Mouse (Mus musculus) cerebellum, adult 8-10 months (tissue): ENCODE results near the gene Gm36176.
"Not testable (repeated sequence)": the region's sequence is repeated elsewhere in the genome, so short reads cannot be mapped to it uniquely, and the experiment has no call there.

Experiments
- DNase-seq: peaks from one replicate; pipeline ENCODE4 v3.0.0; 2022

The Gm36176 gene

GRCm38 (mm10) chr10:77846503-77846902 lies at the start of gene Gm36176:
Gm36176 (plus strand) TSS chr10:77846803.
- DNase-seq, result no peak

GRCm38 (mm10) chr10:77797677-77798076 lies 48.9 kb upstream of the Gm36176 start:
- no peak for DNase-seq

DNA sequence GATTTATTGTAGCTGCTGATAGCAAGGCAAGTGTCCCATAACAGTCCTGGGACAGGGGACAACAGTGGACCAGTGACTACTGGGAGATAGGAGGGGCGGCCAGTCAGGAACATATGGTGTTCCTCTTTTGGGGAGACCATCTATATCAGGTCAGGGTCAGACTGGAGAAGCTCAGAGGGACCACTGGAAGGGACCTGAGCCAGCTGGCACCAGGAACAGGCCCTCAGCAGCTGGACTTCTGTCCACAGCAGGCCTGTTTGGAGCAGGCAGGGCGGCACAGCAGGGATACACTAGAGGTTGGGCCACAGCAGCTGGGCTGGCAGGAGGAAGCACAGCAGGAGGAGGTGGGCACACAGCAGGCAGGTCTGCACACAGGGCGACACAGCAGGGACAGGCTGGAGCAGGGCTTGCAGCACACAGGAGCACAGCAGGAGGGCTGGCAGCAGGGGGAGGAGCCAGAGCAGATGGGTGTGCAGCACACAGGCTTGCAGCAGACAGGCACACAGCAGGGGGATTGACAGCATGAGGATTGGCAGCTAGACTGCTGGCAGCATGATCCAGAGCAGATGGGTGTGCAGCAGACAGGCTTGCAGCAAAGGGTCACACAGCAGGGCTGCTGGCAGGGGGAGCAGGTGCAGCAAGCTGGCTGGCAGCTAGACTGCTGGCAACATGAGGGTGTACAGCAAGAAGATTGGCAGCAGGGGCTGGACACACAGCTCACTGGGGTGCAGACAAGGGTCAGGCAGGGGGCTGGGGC lies 48.3 kb upstream of the Gm36176 start:
- not testable (repeated sequence) for DNase-seq

DNA sequence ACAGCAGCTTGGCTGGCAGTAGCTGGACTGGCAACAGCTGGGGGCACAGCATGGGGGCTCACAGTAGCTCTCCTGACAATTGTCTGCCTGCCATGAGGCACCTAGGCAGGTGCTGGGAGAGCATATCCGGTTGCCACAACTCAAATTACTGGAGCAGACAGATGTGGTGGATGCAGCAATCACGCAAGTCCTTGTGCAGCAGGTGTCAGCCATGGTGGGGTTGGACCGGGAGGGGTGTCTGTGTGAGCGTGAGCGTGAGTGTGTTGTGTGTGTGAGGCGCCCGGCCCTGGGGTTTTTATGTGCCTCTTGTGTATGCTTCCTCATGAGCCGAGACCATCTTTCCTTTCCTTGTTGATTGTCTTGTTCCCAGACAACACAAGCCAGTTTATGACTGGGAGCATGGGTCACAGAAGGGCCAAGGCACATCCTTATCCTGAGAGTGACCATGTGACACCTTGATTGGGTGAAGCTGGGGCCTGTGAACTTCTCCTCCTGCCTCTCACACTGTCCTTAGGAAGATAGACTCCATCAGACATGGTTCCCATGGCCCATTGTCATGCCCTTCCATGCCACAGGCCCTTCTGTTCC lies 47.6 kb upstream of the Gm36176 start, which contains the start of gene Gm19668:
Gm19668 (minus strand) TSS at position 213 of the 588 bp plus-strand sequence.
- no peak for DNase-seq

- DNase-seq, result no peak
Observed at GRCm38 (mm10) chr10:77804095-77804494, 42.5 kb upstream of the Gm36176 start.

DNA sequence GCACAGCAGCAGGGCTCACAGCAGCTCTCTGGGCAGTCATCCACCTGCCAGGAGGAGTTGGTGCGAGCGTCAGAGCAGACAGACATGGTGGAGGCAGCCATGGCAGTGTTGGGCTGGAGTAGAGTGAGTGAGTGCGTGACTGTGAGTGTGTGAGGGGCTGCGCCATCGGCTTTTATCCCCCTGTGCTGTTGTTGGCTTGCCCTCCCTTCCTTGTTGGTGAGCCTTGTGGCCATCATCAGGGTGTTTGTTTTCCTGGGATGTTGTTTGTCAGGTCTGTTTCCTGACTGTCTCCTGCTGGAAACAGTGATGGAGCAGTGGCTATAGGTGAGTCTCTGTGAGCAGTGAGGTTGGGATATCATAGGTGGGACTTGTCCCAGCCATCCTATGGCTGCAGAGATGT lies 34.9 kb upstream of the Gm36176 start, which contains the start of gene Gm9507:
Gm9507 (minus strand) TSS at position 101 of the 400 bp plus-strand sequence.
- no peak for DNase-seq

DNA sequence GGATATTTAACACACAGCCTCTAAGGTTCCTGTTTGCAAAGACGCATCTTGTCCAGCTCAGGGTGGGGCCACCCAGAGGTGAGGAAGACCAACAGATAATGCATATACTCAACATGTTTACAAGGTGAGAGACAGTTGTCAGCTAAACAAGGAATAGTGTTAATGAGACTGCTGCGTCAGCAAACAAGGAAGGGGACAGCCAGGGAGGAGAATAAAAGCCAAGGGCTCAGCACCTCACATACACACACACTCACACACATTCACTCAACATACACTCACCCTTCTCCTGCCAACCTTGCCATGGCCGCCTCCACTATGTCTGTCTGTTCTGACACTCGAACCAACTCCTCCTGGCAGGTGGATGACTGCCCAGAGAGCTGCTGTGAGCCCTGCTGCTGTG lies 32.2 kb upstream of the Gm36176 start, which contains the start of gene Gm2696:
Gm2696 (plus strand) TSS at position 301 of the 400 bp plus-strand sequence.
- DNase-seq, result no peak

DNA sequence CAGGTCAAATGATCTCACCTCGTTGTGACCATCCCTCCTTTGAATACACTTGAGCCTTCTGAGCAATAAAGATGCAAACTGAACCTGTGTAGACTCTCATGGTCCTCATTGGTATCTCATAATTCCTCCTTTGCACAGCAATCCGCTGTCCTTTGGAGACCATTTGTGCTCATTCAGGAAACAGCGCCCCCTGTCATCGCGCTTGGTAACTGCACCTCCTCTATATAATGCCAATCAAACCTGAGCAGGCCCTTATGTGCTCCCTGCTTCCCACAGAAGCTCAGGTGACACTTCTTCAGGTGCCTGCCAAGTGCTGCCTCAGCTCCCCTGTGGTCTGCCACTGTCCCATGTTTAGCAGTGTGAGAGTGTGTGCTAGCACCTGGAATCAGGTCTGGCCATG lies 31.1 kb upstream of the Gm36176 start:
- no peak for DNase-seq

DNA sequence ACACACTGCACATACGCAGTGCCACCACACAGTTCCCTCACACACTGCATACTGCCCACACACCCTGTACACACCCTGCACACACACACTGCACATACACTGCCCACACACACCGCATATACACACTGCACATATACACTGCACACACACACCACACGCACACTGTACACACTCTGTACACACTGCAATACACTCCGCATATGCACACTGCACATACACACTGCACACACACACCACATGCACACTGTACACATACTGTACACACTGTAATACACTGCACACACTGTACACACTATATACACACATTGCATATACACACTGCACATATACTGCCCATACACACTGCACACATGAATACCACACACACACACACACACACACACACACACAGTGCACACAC lies 28.1 kb upstream of the Gm36176 start:
- DNase-seq, result no peak

DNA sequence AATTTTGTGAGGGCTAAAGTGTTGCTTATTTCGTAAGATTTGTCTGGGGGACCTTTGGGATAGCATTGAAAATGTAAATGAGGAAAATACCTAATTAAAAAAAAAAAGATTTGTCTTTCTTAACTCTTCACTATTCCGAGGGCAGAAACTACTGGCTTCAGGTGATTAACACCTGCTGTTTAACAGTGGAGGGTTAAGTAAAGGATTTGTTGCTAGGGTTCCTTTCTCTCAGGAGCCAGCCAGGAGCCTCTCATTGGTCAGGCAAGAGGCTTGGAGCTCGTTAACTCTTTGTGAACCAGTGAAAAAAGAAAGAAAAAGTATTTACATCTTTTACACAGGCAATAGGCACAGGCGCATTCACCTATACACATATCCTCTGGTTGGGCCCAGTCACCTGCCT lies 27.4 kb upstream of the Gm36176 start:
- DNase-seq, result no peak

DNA sequence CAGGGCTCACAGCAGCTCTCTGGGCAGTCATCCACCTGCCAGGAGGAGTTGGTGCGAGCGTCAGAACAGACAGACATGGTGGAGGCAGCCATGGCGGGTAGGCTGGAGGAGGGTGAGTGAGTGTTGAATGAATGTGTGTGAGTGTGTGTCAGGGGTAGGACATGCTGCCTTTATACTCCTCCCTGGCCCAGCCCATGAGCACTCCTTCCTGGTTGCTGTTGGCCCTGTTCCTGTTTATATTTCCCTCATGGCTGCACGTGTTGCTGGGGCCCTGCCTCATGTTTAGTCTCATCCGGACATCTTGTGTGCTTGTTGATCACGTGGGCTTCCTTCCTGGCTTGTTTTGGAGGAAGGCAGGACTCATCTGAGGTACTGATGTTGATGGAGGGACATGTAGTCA lies 19.7 kb upstream of the Gm36176 start, which contains the start of gene Krtap10-4:
Krtap10-4 (minus strand) TSS at position 145 of the 400 bp plus-strand sequence.
- DNase-seq, result no peak

- DNase-seq, result no peak
Observed at GRCm38 (mm10) chr10:77835647-77836046, 11.0 kb upstream of the Gm36176 start, which contains the start of gene Krtap10-10. Krtap10-10 (plus strand) TSS chr10:77835947.

DNA sequence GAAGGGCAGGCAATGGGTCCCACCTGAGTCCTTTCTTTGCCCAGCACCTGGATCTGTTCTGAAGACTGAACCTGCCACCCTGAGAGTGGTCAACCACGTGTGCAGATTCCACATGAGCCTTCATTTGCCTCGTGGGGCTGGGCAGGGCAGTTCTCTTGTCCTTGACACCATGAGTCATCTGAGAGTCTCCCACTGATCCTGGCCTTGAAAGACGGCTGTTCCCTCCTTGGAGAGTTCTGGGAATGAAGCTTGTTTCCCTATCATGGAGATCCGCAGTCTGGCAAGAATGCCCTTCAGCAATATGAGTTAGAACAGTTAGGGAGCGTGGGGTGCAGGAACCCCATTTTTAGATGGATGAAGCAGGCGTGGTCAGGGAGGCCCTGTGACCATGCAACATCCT lies 7.6 kb upstream of the Gm36176 start:
- no peak for DNase-seq

- DNase-seq, result peak; percentile 28
Observed at GRCm38 (mm10) chr10:77846961-77847360, 358 bp downstream of the Gm36176 start.

- no peak for DNase-seq
Observed at GRCm38 (mm10) chr10:77847538-77847937, 935 bp downstream of the Gm36176 start.

- DNase-seq, result no peak
Observed at GRCm38 (mm10) chr10:77852559-77852958, 6.0 kb downstream of the Gm36176 start, which contains the start of gene Gm10318. Gm10318 (plus strand) TSS chr10:77852859.

DNA sequence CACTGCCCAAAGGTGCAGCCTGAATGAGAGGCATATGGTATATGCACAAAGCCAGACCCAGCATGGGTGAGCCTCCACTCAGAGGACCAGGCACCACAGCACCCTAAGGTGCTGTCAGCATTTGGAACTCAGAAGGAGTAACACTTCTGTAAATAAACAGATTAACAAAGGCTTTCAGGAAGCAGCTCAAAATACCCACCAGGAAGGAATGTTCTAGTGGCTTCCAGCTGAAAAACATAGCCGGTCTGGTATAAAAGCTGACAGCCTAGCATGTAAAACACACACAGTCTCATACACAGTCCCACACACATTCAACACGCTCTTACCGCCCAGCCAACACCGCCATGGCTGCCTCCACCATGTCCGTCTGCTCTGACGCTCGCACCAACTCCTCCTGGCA lies 15.1 kb downstream of the Gm36176 start, which contains the start of gene Gm3285:
Gm3285 (plus strand) TSS at position 301 of the 400 bp plus-strand sequence.
- DNase-seq, result no peak

DNA sequence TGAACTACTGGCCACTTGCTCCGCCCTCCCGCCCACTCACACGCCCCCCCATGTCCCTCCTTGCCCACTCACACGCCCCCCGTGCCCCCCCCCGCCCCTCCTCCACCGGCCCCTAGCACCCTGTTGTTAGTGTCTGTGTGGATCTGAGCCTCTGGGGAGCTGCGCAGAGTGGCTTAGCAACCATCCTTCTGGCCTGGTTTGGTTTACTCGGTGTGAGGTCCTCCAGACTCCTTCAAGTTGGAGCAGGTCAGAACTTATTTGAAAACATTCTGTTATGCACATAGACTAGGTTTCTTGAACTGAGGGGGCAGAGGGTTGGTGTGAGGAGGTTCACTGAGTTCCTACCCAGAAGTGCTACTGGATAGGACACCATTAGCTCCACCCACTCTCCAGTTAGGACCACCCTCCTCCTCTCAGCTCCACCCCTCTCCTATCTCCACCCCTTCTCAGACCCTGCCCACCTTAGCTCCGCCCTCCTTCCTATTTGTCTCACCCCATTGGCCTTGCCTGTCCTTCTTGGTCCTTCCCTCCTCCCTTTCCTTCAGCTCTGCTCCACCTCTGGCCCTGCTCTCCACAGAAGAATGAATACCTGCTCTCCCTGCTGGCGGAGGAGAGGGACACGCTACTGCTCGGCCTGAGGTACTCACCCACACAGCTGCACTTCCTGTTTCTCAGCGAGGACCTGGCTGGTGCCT lies 17.6 kb downstream of the Gm36176 start:
- peak; percentile 16 for DNase-seq

DNA sequence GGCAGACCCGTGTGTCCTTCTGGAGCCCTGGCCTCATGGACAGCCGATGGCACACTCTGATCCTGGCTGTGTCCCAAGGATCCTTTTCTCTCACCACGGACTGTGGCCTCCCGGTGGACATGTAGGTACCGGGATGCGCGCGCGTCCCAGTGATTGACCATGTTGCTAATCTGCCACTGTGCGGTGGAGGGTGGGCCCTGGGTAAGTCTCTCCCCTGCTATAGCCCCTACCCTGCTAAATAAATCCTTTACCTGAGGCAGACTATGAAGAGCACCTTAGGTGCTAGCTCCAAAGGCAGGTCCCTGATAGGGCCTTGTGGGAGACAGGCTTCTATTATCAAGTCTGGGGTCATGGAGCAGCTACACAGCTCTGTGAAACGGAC lies 18.1 kb downstream of the Gm36176 start:
- DNase-seq, result no peak

DNA sequence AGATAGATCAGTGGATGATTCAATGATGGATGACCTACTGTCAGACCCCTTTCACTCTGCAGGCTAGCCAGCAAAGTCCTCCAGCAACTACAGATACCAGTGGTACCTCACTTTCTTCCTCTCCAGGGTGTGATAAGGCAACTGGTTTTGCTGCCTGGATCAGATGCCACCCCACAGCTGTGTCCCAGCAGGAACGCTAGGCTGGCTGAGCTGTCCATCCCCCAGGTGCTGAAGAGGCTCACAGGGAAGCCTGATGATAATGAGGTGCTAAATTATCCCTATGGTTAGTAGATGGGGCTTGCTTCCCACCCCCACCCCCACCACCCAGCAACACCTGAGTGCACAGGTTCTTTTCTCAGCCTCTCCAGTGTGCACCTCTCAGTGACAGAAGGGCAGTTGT lies 20.9 kb downstream of the Gm36176 start:
- DNase-seq, result no peak

DNA sequence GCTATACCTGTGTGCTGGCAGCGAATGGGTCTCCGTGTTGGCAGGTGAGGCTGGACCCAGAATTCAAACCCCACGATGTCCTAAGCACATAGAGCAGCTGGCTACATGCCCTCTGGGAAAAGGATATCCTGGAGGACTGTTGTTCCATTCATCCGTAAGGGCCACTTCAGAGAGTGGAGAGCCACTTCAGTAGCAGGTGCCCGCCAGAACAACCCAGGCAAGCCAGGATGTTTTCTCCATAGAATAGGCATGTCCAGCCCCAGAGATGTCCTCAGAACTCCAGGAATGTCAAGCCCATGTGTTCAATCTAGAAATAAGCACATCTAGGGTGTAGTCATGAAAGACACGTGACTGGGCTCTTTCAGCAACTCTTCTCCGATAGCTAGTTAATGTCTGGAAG lies 23.0 kb downstream of the Gm36176 start:
- DNase-seq, result no peak

GRCm38 (mm10) chr10:77878985-77879384 lies 32.4 kb downstream of the Gm36176 start:
- no peak for DNase-seq

DNA sequence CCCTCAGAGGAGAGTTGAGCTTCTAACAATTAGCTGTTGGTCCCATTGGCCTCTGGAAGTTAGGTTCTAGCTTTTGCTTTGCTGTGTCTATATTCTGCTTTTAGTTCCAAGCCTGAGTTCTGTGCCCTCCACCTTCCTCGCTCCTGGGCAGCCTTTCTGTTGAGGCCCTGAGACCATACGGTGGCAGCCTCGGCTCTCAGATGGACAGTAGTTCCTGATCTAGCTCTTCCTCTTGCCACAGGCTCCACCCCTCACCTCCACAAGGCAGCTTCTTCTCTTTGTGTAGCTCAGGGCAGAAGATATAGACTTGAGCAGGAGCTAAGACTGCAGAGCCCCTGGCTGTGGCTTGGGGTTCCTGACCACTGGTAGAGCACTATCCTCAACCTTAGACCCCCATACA lies 33.7 kb downstream of the Gm36176 start:
- DNase-seq, result no peak
